ENCODE assay signal across 11 mouse cellular contexts in genomic region chr19:32202131-32203114, GRCm38 (mm10).
DNase-seq lines count a peak whose midpoint lies in the region; ATAC-seq and TF ChIP-seq lines count a peak whose summit lies in the region.
"Had no signal": no experiment of that assay in that cellular context is flagged by ENCODE, and none has a peak within 500 bp of the region (broad histone marks: within the 10 kb centered on the region; RNA-seq: fewer than 3 reads in every experiment).

No protein-coding gene starts in this region.

- TF ChIP-seq CTCF in liver, postnatal 0 days (IDR thresholded peaks at IDR 0.05; ENCODE audit: low read depth): 0 out of 2 replicates have a peak, but pooled peaks have one; percentile 7

- H3K36me3 ChIP-seq in megakaryocyte, embryonic 14.5 days (replicated peaks; ENCODE audit: low read length): peaks cover 51% of the 10 kb centered on the region
- 0 out of 2 replicates have a peak, but pooled peaks cover 4% of the 10 kb centered on the region for H3K36me3 ChIP-seq in liver, postnatal 0 days (replicated peaks; ENCODE audit: insufficient read depth, low read length)
- no peaks in the 10 kb centered on the region for H3K36me3 ChIP-seq in heart, embryonic 12.5 days

- peak overlapping the region; percentile 79 for H3K27ac ChIP-seq in liver, postnatal 0 days (ENCODE audit: low read depth)
- no peak overlapping the region for H3K27ac ChIP-seq in heart, embryonic 12.5 days (ENCODE audit: poor library complexity, severe bottlenecking)
- H3K27ac ChIP-seq: hindbrain, embryonic 14.5 days; liver, embryonic 14.5 days had no signal

- H3K27me3 ChIP-seq in megakaryocyte, embryonic 14.5 days (replicated peaks): no peaks in the 10 kb centered on the region
- H3K27me3 ChIP-seq in liver, postnatal 0 days (ENCODE audit: insufficient read depth, low read length): no peaks in the 10 kb centered on the region
- no peaks in the 10 kb centered on the region for H3K27me3 ChIP-seq in heart, embryonic 12.5 days (replicated peaks)

- H3K9me3 ChIP-seq in megakaryocyte, embryonic 14.5 days: no peaks in the 10 kb centered on the region
- no peaks in the 10 kb centered on the region for H3K9me3 ChIP-seq in liver, postnatal 0 days (ENCODE audit: low read length)
- H3K9me3 ChIP-seq in heart, embryonic 12.5 days (replicated peaks): no peaks in the 10 kb centered on the region

- TF ChIP-seq EP300 in liver, postnatal 0 days (IDR thresholded peaks at IDR 0.05; ENCODE audit: low read depth): peak; percentile 46

- 62% methylated on average over 12 of the region's 12 CpGs for WGBS in liver, postnatal 0 days (ENCODE audit: insufficient replicate concordance)
- WGBS in heart, embryonic 12.5 days: 81% methylated on average over 12 of the region's 12 CpGs

- no peak for ATAC-seq in megakaryocyte, adult 5-6 weeks (ENCODE audit: poor library complexity, severe bottlenecking)
- ATAC-seq in liver, postnatal 0 days: peak; percentile 76
- no peak for ATAC-seq in heart, embryonic 12.5 days (ENCODE audit: insufficient number of reproducible peaks, low FRiP score)
- ATAC-seq: forebrain, embryonic 14.5 days had no signal

- H3K9ac ChIP-seq in liver, postnatal 0 days (replicated peaks): no peak overlapping the region
- no peak overlapping the region for H3K9ac ChIP-seq in heart, embryonic 12.5 days
- H3K9ac ChIP-seq: hindbrain, embryonic 14.5 days; liver, embryonic 14.5 days had no signal

- peak overlapping the region; percentile 22; the same call in 1 of the 2 replicates for H3K4me2 ChIP-seq in liver, postnatal 0 days (ENCODE audit: low read depth, low read length)
- no peak overlapping the region for H3K4me2 ChIP-seq in heart, embryonic 12.5 days
- H3K4me2 ChIP-seq: hindbrain, embryonic 14.5 days had no signal

- peak; percentile 93 for DNase-seq in kidney, adult 9 months
- DNase-seq in liver, postnatal 0 days: peak; percentile 39
- DNase-seq in yolk sac, embryonic 10.5 days (ENCODE audit: low spot score): peak; percentile 76
- DNase-seq in urinary bladder, postnatal 10 days (ENCODE audit: low spot score): no peak
- no peak for DNase-seq in thymus, postnatal 10 days (ENCODE audit: low spot score in 2 of 2)

- peak overlapping the region; percentile 73 for H3K4me3 ChIP-seq in megakaryocyte, embryonic 14.5 days (replicated peaks)
- H3K4me3 ChIP-seq in liver, postnatal 0 days (ENCODE audit: low read depth, low read length): no peak overlapping the region
- no peak overlapping the region for H3K4me3 ChIP-seq in heart, embryonic 12.5 days

- H3K4me1 ChIP-seq in megakaryocyte, embryonic 14.5 days: peaks cover 54% of the 10 kb centered on the region
- H3K4me1 ChIP-seq in liver, postnatal 0 days (ENCODE audit: insufficient read depth): peaks cover 27% of the 10 kb centered on the region
- H3K4me1 ChIP-seq in heart, embryonic 12.5 days (replicated peaks): peaks cover 33% of the 10 kb centered on the region

Comparison
In these comparisons a context has a peak if more than half of its experiments do, and no peak if none do; other contexts are left out.
1. DNase-seq: peak in kidney, adult 9 months (single experiment), liver, postnatal 0 days (single experiment) and yolk sac, embryonic 10.5 days (single experiment); none in urinary bladder, postnatal 10 days (single experiment) and thymus, postnatal 10 days (0 of 2).